Mouse (Mus musculus): ENCODE results near the gene Cacna2d3. TPM values are rescaled to one million over a fixed set of nuclear protein-coding genes. Genes with fewer than 3 reads are reported as not detected.

The Cacna2d3 gene
- polyA plus RNA-seq (2012; rRNA removed): 1.5 and 1.7 TPM in 2 replicates

DNA sequence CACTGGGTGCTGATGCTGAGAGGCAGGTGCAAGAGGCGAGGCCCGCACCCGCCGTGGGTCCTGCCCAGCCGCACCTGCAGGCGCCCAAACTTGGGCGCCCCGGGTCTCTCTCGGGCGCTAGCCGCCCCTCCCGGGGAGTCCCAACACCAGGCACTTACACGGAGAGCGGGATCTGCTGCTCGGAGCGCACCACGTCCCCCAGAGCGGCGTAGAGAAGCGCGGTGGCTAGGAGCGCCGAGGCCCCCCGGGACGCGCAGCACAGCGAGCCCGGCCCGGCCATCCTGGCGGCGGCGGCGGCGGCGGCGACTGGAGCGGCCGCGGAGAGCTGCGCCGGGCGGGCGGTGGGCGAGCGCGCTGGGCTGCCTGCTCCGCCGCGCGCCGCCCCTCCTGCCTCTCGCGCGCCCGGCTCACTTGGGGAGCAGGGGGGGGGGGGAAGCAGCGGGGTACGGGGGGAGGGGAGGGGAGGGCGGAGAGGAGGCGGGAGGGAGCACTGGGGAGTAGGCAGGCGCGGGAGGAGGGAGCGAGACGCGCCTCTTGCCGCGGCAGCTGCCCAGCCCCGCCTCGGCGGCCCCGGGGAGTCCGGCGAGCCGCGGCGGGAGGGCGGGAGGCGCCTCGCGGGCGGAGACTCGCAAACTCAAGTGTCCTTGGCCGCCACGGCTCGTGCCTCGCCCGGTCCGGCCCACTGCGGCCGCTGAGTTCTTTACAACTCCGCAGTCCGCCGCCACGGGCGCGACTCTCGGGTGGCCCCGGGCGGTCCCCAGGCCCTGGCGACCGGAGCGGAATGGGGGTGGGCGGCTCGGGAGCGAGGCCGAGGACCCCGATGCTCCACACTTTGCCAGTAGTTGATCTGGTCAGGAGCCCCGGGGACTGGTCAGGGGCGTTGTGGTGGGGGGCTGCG is at the start of gene Cacna2d3:
Gene Cacna2d3 (minus strand): TSS at position 377 of the 898 bp plus-strand sequence.

DNA sequence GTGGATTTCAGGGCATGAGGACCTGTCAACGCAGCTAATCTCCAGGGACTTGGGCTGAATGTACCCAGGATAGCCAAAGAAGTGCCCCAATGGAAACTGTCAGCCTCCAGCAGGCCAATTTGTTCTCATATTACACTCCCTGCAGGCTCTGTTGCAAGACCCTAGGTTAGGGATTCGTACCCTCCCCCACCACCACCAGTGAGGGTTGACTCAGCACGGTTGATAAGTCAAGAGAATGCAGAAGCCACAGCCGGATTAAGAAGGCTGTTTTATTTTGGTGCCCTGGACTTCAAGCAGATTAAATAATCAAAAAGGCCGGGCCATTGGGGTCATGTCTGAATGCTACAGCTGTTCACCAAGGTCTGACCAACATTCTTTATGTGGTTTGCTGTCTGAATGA is 703.8 kb downstream of the Cacna2d3 start, which contains the start of gene Lrtm1:
Gene Lrtm1 (plus strand): TSS at position 326 of the 400 bp plus-strand sequence.

Other genes starting within 250 kb of the Cacna2d3 start
- gene Selenok, start 246.4 kb upstream of the Cacna2d3 start, polyA plus RNA-seq (2012; rRNA removed): 16.4 and 22.1 TPM in 2 replicates

Measured in ovary, adult 2 months (tissue).